Comparison of ENCODE assay signal across 8 mouse cellular contexts in genomic region chr7:141437178-141438120, GRCm38 (mm10). TPM values are rescaled to one million over a fixed set of nuclear protein-coding genes. Genes with fewer than 3 reads are reported as not detected.
DNase-seq lines count a peak whose midpoint lies in the region; ATAC-seq and TF ChIP-seq lines count a peak whose summit lies in the region.

Slc25a22 (minus strand) TSS chr7:141437892.

- H3K36me3 ChIP-seq in embryonic facial prominence, embryonic 15.5 days, result peaks cover 35% of the 10 kb centered on the region
- H3K36me3 ChIP-seq in heart, adult 2 months (ENCODE audit: control insufficient read depth, insufficient read depth, low read length), result no peaks in the 10 kb centered on the region
- H3K36me3 ChIP-seq in kidney, adult 2 months (ENCODE audit: control insufficient read depth, insufficient read depth, low read length), result no peaks in the 10 kb centered on the region
- peaks cover 6% of the 10 kb centered on the region for H3K36me3 ChIP-seq in midbrain, postnatal 0 days (ENCODE audit: insufficient read depth, low read length)
- peaks cover 22% of the 10 kb centered on the region for H3K36me3 ChIP-seq in stomach, embryonic 14.5 days (ENCODE audit: control insufficient read depth, insufficient read depth, low read length)

- intact Hi-C loops in heart, adult 2 months (cut with DNase I), result loop anchor here (1.0 kb wide), 1 partner anchor 28 kb away; no protein-coding TSS in a partner anchor

- peak; percentile 62; the same call in 1 of the 2 replicates for TF ChIP-seq POLR2A in bone marrow, adult 2 months (IDR thresholded peaks at IDR 0.05; ENCODE audit: borderline replicate concordance, control insufficient read depth, low read depth, low read length)
- TF ChIP-seq POLR2A in heart, adult 2 months (IDR thresholded peaks at IDR 0.05; ENCODE audit: insufficient read depth, low read depth, low read length), result peak; percentile 87
- TF ChIP-seq POLR2A in kidney, adult 2 months (IDR thresholded peaks at IDR 0.05; ENCODE audit: low read depth, low read length), result peak; percentile 8

- 7% methylated on average over 53 of the region's 53 CpGs for WGBS in bone marrow, adult 2 months
- WGBS in embryonic facial prominence, embryonic 15.5 days, result 5% methylated on average over 53 of the region's 53 CpGs
- 7% methylated on average over 53 of the region's 53 CpGs for WGBS in heart, adult 2 months
- 8% methylated on average over 53 of the region's 53 CpGs for WGBS in kidney, adult 2 months
- 5% methylated on average over 53 of the region's 53 CpGs for WGBS in midbrain, postnatal 0 days
- 5% methylated on average over 53 of the region's 53 CpGs for WGBS in stomach, embryonic 14.5 days

- H3K9ac ChIP-seq in embryonic facial prominence, embryonic 15.5 days, result peak within 1 kb of the TSS; percentile 49
- peak within 1 kb of the TSS; percentile 95 for H3K9ac ChIP-seq in heart, adult 2 months (ENCODE audit: low read depth, low read length)
- H3K9ac ChIP-seq in midbrain, postnatal 0 days (replicated peaks; ENCODE audit: low read length, poor library complexity, severe bottlenecking), result peak within 1 kb of the TSS; percentile 79
- H3K9ac ChIP-seq in stomach, embryonic 14.5 days (replicated peaks; ENCODE audit: low read depth, low read length), result peak within 1 kb of the TSS; percentile 69

- H3K4me1 ChIP-seq in bone marrow, adult 2 months (ENCODE audit: control insufficient read depth, insufficient read depth, low read length), result peaks cover 4% of the 10 kb centered on the region
- peaks cover 63% of the 10 kb centered on the region for H3K4me1 ChIP-seq in embryonic facial prominence, embryonic 15.5 days
- H3K4me1 ChIP-seq in heart, adult 2 months (ENCODE audit: control insufficient read depth, insufficient read depth, low read length), result peaks cover 12% of the 10 kb centered on the region
- H3K4me1 ChIP-seq in kidney, adult 2 months (ENCODE audit: control insufficient read depth, insufficient read depth, low read length), result peaks cover 40% of the 10 kb centered on the region
- H3K4me1 ChIP-seq in midbrain, postnatal 0 days (ENCODE audit: insufficient read depth, low read length), result peaks cover 20% of the 10 kb centered on the region
- H3K4me1 ChIP-seq in stomach, embryonic 14.5 days (ENCODE audit: control insufficient read depth, insufficient read depth, low read length), result peaks cover 28% of the 10 kb centered on the region

- peak; percentile 50; the same call in 1 of the 2 replicates for TF ChIP-seq CTCF in bone marrow, adult 2 months (IDR thresholded peaks at IDR 0.05; ENCODE audit: control insufficient read depth, insufficient read depth, low read length)
- TF ChIP-seq CTCF in heart, adult 2 months (IDR thresholded peaks at IDR 0.05), result peak; percentile 94
- peak; percentile 57 for TF ChIP-seq CTCF in kidney, adult 2 months (conservative IDR thresholded peaks at IDR 0.05; ENCODE audit: insufficient read depth, insufficient read length, low read depth, low read length)
- TF ChIP-seq CTCF in midbrain, postnatal 0 days (IDR thresholded peaks at IDR 0.05), result peak; percentile 77

- TF ChIP-seq EP300 in heart, adult 2 months (IDR thresholded peaks at IDR 0.05; ENCODE audit: insufficient read depth, low read depth, low read length), result 0 out of 2 replicates have a peak, but pooled peaks have one; percentile 43

- H3K4me3 ChIP-seq in bone marrow, adult 2 months (replicated peaks; ENCODE audit: control insufficient read depth, low read depth, low read length), result peak within 1 kb of the TSS; percentile 94
- H3K4me3 ChIP-seq in embryonic facial prominence, embryonic 15.5 days (replicated peaks), result peak within 1 kb of the TSS; percentile 68
- peak within 1 kb of the TSS; percentile 47 for H3K4me3 ChIP-seq in heart, adult 2 months
- peak within 1 kb of the TSS; percentile 83 for H3K4me3 ChIP-seq in kidney, adult 2 months (ENCODE audit: insufficient read depth, low read depth, low read length)
- peak within 1 kb of the TSS; percentile 66 for H3K4me3 ChIP-seq in midbrain, postnatal 0 days (ENCODE audit: low read depth, low read length)
- peak within 1 kb of the TSS; percentile 68 for H3K4me3 ChIP-seq in stomach, embryonic 14.5 days (ENCODE audit: low read depth, low read length)

- H3K27ac ChIP-seq in bone marrow, adult 2 months (ENCODE audit: control insufficient read depth, insufficient read depth, low read depth, low read length, poor library complexity), result peak within 1 kb of the TSS; percentile 70
- peak within 1 kb of the TSS; percentile 53 for H3K27ac ChIP-seq in embryonic facial prominence, embryonic 15.5 days (replicated peaks)
- peak within 1 kb of the TSS; percentile 92 for H3K27ac ChIP-seq in heart, adult 2 months
- peak within 1 kb of the TSS; percentile 51 for H3K27ac ChIP-seq in kidney, adult 2 months (ENCODE audit: insufficient read depth, low read depth, low read length)
- peak within 1 kb of the TSS; percentile 80 for H3K27ac ChIP-seq in midbrain, postnatal 0 days (ENCODE audit: low read depth, low read length)
- H3K27ac ChIP-seq in stomach, embryonic 14.5 days (ENCODE audit: low read length), result peak within 1 kb of the TSS; percentile 1; the same call in 1 of the 2 replicates

- H3K4me2 ChIP-seq in embryonic facial prominence, embryonic 15.5 days (replicated peaks), result peak within 1 kb of the TSS; percentile 88
- H3K4me2 ChIP-seq in midbrain, postnatal 0 days (ENCODE audit: low read depth, low read length, poor library complexity, severe bottlenecking), result peak within 1 kb of the TSS; percentile 92
- H3K4me2 ChIP-seq in stomach, embryonic 14.5 days (replicated peaks; ENCODE audit: low read depth, low read length), result peak within 1 kb of the TSS; percentile 90

- peak; percentile 88 for DNase-seq in CD4-positive, CD25-positive, alpha-beta regulatory T cell, adult 2 months (ENCODE audit: low read depth, low spot score)
- DNase-seq in heart, adult 2 months, result peak; percentile 90 to 91
- DNase-seq in kidney, adult 2 months, result peak; percentile 83
- peak; percentile 82 for DNase-seq in liver
- peak; percentile 88 for DNase-seq in midbrain, postnatal 0 days (ENCODE audit: low spot score)

- H3K27me3 ChIP-seq in embryonic facial prominence, embryonic 15.5 days, result no peaks in the 10 kb centered on the region
- no peaks in the 10 kb centered on the region for H3K27me3 ChIP-seq in heart, adult 2 months (ENCODE audit: control insufficient read depth, insufficient read depth, low read length)
- H3K27me3 ChIP-seq in kidney, adult 2 months (replicated peaks; ENCODE audit: control insufficient read depth, insufficient read depth, low read length), result no peaks in the 10 kb centered on the region
- no peaks in the 10 kb centered on the region for H3K27me3 ChIP-seq in midbrain, postnatal 0 days (ENCODE audit: insufficient read depth, low read length)
- no peaks in the 10 kb centered on the region for H3K27me3 ChIP-seq in stomach, embryonic 14.5 days (ENCODE audit: control insufficient read depth, insufficient read depth, low read length)

- ATAC-seq in embryonic facial prominence, embryonic 15.5 days (ENCODE audit: insufficient number of reproducible peaks, low FRiP score, low TSS enrichment, low read depth), result peak; percentile 75
- peak; percentile 81 for ATAC-seq in midbrain, postnatal 0 days (ENCODE audit: low FRiP score)
- peak; percentile 74 for ATAC-seq in stomach, embryonic 14.5 days (ENCODE audit: insufficient number of reproducible peaks, insufficient read depth, low FRiP score, low read depth)

- H3K79me2 ChIP-seq in heart, adult 2 months (replicated peaks; ENCODE audit: control insufficient read depth, insufficient read depth, low read length), result no peaks in the 10 kb centered on the region

- no peaks in the 10 kb centered on the region for H3K9me3 ChIP-seq in embryonic facial prominence, embryonic 15.5 days (replicated peaks)
- no peaks in the 10 kb centered on the region for H3K9me3 ChIP-seq in midbrain, postnatal 0 days (ENCODE audit: low read length)
- no peaks in the 10 kb centered on the region for H3K9me3 ChIP-seq in stomach, embryonic 14.5 days (ENCODE audit: control insufficient read depth, low read depth, low read length)

RNA-seq across cellular contexts. Expression of gene Slc25a22, which starts in this region (rescaled TPM):
- polyA plus RNA-seq in bone marrow, adult 2 months (2011; ENCODE audit: insufficient read depth, insufficient read length, low replicate concordance, missing spikeins), result 18.1 and 30.3 TPM in 2 replicates
- 29.3 and 30.9 TPM in 2 replicates for polyA plus RNA-seq in embryonic facial prominence, embryonic 15.5 days (2015; fragmentation: Nextera tagmentation; extraction: Ambion mirVana)
- 10 to 100 TPM; 55.8 to 72.6 TPM for total RNA-seq in heart, adult 2 months (2021)
- polyA plus RNA-seq in heart, adult 2 months (2012; rRNA removed), result 85.8 and 88.9 TPM in 2 replicates
- polyA plus RNA-seq in kidney, adult 2 months (2012; rRNA removed), result 45.5 and 51.0 TPM in 2 replicates
- total RNA-seq in midbrain, postnatal 0 days (2014; rRNA removed), result 148 and 152 TPM in 2 replicates
- polyA plus RNA-seq in midbrain, postnatal 0 days (2015; fragmentation: Nextera tagmentation; extraction: Ambion mirVana), result 118 and 121 TPM in 2 replicates
- 31.5 and 34.0 TPM in 2 replicates for polyA plus RNA-seq in stomach, embryonic 14.5 days (2014; fragmentation: Nextera tagmentation; extraction: Ambion mirVana)

Comparison
In these comparisons a context has a peak if more than half of its experiments do, and no peak if none do; other contexts are left out.
1. Peak in every context shown above with its lines: DNase-seq, ATAC-seq, H3K4me3 ChIP-seq and H3K27ac ChIP-seq.
2. H3K27ac ChIP-seq: peak in every context shown above with its lines; median percentile 92 in heart, adult 2 months; 80 in midbrain, postnatal 0 days; 70 in bone marrow, adult 2 months; 53 in embryonic facial prominence, embryonic 15.5 days; 51 in kidney, adult 2 months; 1 in stomach, embryonic 14.5 days.
3. POLR2A ChIP-seq: peak in every context shown above with its lines; median percentile 87 in heart, adult 2 months; 62 in bone marrow, adult 2 months; 8 in kidney, adult 2 months.